Mouse (Mus musculus): Measurements from ENCODE around the gene Il31ra.

Gene Il31ra

DNA sequence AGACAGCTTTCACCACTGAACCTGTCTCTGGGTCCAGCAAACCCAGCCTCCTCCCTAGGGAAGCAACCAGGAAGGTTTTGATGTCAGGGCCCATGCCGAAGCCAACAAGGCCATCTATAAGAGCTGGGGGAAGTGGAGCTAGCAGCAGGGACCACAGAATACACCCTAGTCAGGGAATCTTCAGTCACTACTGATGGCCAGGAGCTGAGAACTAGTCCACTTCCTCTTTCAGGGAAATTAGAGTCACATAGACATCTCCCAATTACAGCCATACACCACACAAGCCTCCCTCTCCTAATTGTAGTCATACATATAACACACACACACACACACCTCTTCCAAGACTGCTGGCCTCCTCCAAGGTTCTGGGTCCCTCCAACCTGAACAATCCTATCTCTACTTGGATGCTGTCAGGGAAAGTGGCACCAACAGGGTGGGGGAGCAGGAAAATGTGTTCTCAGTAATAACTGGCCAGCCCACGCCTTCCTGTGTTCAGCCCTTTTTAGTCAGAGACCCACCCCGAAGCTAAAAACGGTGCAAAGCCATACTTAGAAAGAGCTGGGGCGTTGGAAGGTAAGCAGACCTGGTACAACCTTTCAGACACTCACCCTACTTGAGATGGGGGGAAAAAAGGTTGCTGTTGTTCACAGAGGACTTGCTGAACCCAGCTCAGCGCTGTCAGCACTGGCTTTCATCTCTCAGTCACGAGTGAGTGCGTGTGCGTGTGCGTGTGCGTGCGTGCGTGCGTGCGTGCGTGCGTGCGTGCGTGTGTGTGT is 83.5 kb downstream of the Il31ra start:
- DNase-seq (ENCODE audit: extremely low read depth, insufficient read length, low spot score) = no peak

DNA sequence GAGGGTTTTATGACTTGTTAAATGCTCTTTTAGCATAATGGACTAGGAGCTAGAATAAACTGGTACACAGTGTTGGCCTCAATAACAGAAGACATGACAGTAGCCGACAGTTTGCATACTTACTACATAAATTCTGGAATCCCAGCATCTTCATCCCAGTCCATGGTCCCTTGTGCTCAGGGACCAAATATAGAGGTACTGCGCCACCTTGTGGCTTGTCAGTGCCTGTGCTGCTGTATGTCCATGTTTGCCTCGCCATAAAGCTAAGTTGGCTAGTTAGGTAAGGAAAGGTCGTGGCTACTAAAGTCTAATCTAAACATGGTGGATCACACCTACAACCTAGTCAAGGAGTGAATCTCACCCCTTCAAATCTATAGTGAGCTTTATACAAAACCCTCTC is 84.7 kb downstream of the Il31ra start:
- peak; percentile 18 for DNase-seq (ENCODE audit: extremely low read depth, insufficient read length, low spot score)

DNA sequence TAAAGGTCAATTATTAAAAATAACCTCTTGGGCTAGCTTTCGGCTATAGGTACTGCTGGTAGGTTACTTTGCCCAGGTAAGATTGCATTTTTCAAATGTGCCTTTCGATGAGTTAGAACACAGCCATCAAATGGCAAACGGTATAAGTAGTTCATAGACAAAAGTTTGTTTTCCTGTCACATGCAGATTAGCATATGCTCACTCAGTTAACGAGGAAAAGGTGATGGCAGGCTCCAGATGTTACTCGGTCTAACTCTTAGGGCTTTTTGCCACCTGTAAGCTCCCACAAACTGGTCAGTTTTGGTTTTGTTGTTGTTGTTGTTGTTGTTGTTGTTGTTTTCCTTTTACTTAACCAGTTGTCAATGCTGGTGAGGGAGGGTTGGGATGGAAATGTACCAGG is 85.7 kb downstream of the Il31ra start:
- DNase-seq (ENCODE audit: extremely low read depth, insufficient read length, low spot score) = no peak

DNA sequence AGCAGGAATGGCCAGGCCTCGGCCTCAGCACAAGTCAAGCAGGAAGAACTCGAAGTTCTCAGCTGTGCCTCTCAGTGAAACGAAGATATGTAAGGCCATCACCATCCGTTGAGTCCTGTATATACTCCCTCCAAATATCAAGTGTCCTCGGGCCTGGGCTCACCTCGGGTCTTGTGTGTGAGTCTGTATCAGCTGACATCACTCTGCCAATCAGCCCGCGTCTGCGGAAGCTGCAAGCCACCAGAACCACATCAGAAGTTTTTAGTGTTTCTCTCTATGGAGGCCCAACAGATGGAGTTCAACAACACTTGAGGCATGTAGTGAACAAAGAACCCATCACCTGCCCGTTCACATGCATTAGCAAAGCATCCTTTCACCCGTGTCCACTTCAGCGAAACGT is 86.5 kb downstream of the Il31ra start:
- DNase-seq (ENCODE audit: extremely low read depth, insufficient read length, low spot score) = no peak

DNA sequence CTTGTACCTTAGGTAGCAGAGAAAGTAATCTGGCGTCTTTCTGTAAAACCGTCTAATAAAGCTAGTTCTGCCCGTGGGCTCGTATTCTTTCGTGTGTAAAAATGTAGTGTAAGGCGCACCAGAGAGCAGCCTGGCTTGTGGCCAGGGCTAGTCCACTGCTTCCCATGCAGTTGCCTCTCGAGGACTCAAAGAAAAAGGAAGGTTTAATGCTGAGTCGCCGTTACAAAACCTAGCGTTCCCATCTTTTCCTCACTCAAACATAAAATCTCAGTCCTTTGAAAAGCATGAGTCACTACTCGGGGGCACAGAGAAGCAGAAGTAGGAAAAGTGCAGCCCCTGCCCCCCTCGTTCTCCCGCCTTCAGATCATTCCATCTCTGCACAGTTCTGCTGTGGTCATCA is 87.4 kb downstream of the Il31ra start:
- no peak for DNase-seq (ENCODE audit: extremely low read depth, insufficient read length, low spot score)

DNA sequence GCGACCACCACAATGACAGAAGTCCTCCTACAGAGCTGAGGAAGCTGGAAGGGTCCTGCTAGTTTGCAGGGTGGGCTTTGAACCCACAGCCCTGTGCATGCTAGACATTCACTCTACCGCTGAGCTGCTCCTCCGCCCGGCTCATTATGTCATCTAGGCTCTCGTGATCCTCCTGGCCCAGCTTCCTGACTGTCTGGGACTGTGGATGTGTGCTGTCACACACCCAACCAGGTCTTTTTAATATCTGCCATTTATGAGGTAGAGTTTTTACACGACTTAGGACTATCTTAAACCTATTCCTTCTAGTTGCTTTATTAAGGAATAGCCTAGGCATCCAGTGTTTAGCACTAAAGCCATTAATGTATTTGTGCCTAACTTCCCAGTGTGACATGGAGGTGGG is 88.7 kb downstream of the Il31ra start:
- DNase-seq (ENCODE audit: extremely low read depth, insufficient read length, low spot score) = no peak

DNA sequence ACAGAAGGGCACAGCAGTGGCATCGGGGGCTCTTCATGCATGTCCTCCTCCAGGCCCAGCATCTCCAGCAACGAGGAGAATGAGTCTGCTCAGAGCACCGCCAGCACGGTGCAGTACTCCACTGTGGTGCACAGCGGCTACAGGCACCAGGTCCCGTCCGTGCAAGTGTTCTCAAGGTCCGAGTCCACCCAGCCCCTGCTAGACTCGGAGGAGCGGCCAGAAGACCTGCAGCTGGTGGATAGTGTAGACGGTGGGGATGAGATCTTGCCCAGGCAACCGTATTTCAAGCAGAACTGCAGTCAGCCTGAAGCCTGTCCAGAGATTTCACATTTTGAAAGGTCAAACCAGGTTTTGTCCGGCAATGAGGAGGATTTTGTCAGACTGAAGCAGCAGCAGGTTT is 90.3 kb downstream of the Il31ra start:
- no peak for DNase-seq (ENCODE audit: extremely low read depth, insufficient read length, low spot score)

DNA sequence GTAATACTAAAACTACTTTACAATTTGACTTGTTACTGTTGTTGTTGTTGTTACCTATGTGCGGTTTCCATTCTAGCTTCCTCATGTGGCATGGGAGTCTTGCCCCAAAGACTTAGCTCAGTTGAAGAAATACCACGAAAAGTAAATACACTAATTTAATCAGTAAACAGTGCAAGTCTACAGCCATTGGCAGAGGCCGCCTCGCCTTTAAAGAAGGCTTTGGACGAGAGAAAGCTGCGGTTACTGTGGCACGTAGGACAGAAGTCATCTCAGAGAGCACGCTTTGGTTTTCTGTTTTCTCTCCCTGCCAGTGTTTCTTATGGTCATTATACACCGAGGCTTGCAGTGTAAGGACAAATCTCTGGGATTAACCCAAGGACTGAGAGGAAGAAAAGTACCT is 93.7 kb downstream of the Il31ra start:
- DNase-seq (ENCODE audit: extremely low read depth, insufficient read length, low spot score) = no peak

DNA sequence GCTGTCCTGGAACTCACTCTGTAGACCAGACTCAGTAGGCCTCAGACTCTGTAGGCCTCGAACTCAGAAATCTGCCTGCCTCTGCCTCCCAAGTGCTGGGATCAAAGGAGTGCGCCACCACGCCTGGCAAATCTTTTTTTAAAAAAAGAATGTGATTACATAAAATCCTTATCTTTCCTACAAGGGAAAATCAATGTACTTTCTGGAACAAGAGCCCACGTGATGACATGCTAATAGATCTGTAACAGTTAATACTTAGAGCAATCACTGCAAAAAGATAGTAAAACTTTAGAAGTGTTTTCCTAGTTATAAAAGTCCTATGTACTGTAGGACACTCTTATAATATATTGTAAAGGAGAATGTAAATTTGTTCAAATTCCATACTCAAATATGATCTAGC is 94.1 kb downstream of the Il31ra start:
- DNase-seq (ENCODE audit: extremely low read depth, insufficient read length, low spot score) = no peak

DNA sequence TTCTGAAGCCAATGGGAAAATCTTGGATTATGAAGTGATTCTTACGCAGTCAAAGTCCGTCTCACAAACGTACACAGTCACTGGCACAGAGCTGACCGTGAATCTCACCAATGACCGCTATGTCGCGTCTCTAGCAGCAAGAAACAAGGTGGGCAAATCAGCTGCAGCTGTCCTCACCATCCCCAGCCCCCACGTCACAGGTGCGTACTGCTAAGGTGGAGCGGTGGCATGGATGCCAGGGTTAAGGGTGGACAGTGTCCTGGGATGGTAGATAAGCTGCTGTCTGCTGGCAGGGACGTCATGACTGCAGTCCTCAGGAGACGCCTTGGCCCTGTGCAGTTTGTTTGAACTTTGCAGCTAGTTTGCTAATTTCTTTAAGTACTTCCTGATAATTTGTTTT is 99.6 kb downstream of the Il31ra start:
- no peak for DNase-seq (ENCODE audit: extremely low read depth, insufficient read length, low spot score)

DNA sequence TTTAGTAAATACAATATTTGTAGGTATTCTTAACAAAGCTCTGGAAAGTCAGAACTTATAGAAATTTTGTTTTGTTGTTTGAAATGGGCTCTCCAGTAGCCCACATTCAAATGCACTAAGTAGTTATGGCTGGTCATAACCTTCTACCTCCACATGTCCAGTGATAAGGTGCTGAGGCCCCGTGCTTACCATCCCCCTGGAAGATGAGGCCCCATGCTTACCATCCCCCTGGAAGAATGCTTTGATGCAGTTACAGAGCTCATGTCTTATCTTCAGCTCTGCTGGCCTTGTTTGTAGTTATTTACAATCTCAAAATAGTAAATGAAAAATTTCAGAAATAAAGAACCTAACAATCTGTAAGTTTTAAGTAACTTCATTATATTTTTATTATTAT is 101.9 kb downstream of the Il31ra start:
- no peak for DNase-seq (ENCODE audit: extremely low read depth, insufficient read length, low spot score)

DNA sequence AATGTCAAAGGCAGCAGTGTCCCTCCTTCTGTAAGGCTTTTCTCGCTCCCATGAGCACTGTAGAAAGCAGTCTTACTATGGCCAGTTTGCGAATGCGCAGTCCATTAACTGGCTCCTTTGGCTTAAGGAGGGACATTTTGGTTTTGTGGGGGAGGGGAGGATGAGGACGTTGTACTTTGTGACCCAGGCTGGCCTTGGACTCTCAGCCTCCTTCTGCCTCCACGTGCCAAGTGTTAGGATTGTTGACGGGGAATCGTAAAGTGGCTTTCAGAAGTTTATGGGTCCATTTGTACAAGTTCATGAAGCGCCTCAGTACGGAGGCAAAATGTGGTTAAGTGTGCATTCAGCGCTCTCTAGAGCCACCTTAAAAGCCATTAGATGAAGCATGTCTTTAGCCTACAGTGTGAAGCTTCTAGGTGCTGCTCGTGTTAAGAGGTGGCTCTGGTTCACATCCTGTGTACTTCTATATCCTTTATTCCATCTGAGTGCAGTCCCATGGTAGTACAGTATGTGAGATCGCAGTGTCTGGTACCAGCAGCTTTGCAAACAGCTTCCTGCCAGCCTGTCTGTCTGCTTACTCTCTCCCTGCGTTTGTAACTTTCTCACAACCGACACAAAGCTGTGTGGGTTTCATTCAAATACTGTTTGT is 102.4 kb downstream of the Il31ra start:
- no peak for DNase-seq (ENCODE audit: extremely low read depth, insufficient read length, low spot score)

DNA sequence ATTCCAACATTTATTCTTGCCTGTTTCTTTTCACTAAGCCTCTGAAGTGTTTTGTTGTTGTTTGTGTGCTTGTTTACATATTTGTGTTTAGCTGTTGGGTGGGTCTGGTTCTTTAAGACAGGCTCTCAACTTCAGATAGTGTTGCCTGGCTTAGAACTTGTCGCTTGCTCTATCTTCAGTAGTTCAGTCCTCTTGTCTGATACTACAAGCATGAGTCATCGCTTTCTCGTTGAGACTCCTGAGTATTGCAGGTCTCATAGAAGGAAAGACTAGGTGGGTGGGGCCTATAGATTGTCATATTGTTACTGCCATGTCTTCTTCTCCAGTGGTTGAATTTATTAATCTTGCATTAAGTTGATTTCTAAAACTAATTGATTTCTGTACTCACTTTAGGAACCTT is 104.1 kb downstream of the Il31ra start:
- no peak for DNase-seq (ENCODE audit: extremely low read depth, insufficient read length, low spot score)

DNA sequence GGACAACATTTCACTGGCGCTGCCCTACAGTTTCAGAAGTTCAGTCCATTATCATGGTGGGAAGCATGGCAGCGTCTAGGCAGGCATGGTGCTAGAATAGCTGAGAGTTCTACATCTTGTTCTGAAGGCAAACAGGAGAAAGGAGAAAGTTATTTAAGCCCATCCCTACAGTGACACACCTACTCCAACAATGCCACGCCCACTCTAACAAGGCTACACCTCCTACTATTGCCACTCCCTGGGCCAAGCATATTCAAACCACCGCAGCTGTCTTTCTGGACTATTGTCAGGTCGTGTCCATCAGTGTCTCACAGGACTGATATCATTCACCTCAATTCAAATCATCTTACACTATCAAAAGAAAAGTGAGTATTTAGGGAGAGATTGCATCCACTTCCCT is 107.5 kb downstream of the Il31ra start:
- DNase-seq (ENCODE audit: extremely low read depth, insufficient read length, low spot score) = no peak

DNA sequence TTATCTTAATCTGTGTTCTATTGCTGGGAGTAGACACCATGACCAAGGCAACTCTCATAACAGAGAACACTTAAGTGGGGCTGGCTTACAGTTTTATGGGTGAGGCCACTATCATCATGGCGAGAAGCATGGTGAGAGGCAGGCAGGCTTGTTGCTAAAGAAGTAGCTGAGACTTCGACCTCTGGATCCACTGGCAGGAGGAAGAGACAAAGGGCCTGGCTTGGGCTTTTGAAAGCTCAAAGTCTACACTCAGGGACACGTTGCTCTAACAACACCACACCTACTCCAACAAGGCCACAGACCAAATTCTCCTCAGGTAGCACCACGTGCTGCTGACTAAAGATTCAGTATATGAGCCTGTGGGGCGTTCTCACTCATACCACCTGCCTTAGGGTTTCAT is 107.9 kb downstream of the Il31ra start:
- no peak for DNase-seq (ENCODE audit: extremely low read depth, insufficient read length, low spot score)

DNA sequence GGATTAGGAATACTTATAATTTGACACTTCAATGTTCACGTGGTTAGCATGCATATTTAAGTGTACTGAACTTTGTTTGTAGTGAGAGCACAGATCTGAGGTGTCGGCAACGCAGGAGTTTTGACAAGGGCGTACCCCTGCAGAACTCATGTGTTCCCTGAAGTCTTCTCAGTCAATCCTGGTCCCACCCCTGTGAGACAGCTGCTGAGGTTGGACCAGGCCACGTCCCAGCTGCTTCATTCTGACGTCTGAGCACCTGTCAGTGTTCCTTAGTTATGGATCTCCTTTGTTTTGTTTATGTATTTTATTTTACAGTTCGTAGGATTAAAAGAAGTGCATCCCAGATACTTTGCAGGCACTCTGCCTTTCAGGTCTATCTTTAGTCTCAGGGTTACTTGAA is 111.1 kb downstream of the Il31ra start:
- no peak for DNase-seq (ENCODE audit: extremely low read depth, insufficient read length, low spot score)

DNA sequence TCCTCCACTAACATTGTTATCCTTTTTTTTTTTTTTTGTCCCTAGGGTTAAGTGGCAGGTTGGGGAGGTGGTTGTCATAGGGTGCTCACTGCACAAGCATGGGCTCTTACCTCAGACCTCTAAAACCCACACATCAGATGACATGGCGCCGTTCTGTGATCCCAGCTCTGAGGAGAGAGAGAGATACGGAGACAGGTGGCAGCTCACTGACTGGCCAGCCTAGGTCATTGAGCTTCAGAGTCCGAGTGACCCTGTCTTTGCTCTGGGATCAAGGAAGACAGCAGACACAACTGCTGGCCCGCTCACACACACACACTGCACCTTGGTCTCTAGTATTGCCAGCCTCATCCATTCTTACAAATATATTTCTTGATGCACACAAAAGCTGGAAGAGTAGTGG is 111.6 kb downstream of the Il31ra start:
- no peak for DNase-seq (ENCODE audit: extremely low read depth, insufficient read length, low spot score)

DNA sequence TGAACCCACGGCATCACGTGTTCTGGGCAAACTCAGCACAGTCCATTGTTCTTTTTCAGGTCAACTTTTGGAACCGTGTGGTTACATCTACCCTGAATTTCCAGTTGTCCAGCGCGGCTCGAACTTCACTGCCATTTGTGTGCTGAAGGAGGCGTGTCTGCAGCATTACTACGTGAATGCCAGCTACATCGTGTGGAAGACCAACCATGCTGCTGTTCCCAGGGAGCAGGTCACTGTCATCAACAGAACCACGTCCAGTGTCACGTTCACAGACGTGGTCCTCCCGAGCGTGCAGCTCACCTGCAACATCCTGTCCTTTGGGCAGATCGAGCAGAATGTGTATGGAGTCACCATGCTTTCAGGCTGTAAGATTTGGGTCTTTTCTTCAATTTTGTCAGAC is 114.2 kb downstream of the Il31ra start:
- DNase-seq (ENCODE audit: extremely low read depth, insufficient read length, low spot score) = no peak

DNA sequence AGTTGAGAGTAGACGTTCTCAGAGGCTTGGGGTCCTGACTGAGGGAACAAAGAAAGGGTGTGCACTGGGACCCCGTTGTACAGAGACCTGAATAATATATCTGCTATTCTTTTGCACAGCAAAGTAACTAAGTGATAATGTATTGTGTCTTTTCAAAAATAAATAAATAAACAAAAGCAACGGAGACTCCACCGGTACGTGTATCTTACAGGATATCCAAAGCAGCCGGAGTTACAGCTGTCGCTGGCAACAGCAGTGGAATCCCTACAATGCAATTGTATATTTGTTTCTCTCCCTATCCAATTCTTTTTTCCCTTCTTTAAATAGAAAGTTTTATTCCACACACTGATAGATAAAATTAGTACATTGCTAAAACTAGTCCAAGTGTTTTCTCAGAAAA is 115.1 kb downstream of the Il31ra start:
- DNase-seq (ENCODE audit: extremely low read depth, insufficient read length, low spot score) = no peak

DNA sequence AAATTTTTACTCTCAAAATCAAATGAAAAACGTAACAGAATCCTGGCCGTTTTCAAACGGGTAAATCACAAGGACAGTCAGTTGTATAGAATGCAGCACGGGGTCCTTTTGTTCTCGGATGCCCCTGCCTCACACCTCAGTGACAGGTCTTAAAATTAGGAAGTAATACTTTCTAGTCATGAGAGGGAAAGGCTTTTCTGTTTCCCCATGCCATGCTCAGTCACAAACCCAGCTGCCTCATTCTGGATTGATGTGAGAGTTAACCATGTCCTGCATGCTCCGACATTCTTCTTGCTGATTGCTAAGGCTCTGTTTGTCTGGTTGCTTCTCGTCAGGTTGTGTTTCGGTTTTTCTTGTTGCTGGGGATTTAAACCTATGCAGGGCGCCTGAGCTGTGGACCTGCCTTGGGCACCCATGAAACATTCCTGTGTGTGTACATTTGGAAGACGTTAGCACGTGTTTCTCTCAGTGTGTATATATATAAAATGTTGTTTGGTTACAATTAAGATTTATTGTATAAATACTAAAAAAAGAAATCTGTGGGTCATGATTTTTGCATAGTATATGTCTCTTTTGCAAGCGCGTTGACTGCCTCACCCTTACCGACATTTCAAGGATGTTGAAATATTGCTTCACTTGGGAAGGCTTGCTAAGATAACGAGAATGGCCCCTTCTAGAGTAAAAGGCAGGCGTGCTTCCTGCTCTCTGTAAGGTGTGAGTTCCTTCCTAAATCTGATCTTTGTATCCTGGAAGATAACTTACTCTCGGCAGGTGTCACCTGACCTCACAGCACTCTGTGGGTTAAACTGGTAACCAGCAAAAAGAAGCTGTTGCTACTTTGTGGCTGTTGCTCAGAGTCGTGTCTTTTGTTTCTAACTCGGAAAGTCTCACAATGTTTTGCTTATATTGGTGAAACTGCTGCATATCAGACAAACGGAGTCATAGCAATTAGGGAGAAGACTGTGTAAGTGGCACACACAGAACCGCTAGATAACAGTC is 120.1 kb downstream of the Il31ra start:
- no peak for DNase-seq (ENCODE audit: extremely low read depth, insufficient read length, low spot score)

DNA sequence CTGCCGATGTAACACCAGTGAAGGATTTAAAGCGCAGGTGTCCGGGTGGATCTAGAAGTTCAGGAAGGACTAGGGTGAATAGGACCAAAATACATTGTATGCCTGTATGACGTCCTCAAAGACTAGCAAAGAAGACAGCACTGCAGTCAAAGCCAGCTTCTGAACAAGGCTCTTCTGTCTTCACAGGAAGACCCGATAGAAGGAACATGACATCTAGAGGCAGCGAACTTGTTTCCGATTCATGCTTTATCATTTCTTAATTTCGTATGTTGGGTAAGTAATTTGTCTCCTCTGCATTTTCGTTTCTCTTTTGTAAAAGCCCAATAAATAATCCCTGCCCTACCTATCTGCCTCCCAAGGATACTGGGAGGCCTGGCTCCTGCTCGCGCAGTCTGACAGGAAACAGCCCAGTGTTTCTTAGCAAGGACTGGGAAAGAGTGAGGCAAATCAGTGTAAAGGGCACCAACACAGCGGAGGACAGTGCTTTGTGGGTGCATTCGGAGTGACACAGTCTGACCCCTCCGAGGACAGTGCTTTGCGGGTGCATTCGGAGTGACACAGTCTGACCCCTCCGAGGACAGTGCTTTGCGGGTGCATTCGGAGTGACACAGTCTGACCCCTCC is 121.6 kb downstream of the Il31ra start:
- DNase-seq (ENCODE audit: extremely low read depth, insufficient read length, low spot score) = no peak
